Mouse (Mus musculus) MEL (cell line): ENCODE measurements at regions not wholly inside any gene's neighbourhood (a gene's known extent, or its start where the extent isn't known, plus 50 kb on each side); places are given as distances from the start of the nearest gene placed in this dataset.

Experiments
- CHD1 ChIP-seq: IDR thresholded peaks from 2 replicates; pipeline ENCODE4 v1.6.1; 2012; ENCODE audit warnings: low read depth, mild to moderate bottlenecking, inconsistent platforms, low read length, improper control_type of control experiment
- CTCF ChIP-seq, 3 experiments: IDR thresholded peaks in 2 of 3; conservative IDR thresholded peaks in 1 of 3; 2 replicates each; pipeline ENCODE4 v1.5.1; 2011 to 2012; ENCODE audit warnings: low read length in 3 of 3, low read depth in 2 of 3, mild to moderate bottlenecking in 2 of 3, improper control_type of control experiment in 1 of 3, inconsistent platforms in 1 of 3, mixed read lengths in 1 of 3, moderate library complexity in 1 of 3; ENCODE audit not compliant: control insufficient read depth in 1 of 3, insufficient read depth in 1 of 3, poor library complexity in 1 of 3, severe bottlenecking in 1 of 3
- MAFK ChIP-seq: IDR thresholded peaks from 2 replicates; pipeline ENCODE4 v1.6.1; 2011; ENCODE audit warnings: low read depth, mild to moderate bottlenecking, low read length, improper control_type of control experiment, borderline replicate concordance
- POLR2A ChIP-seq, 2 experiments: IDR thresholded peaks; 2 replicates each; pipeline ENCODE4 v1.6.1; 2011 to 2012; ENCODE audit warnings: low read length in 2 of 2, mild to moderate bottlenecking in 2 of 2, control low read depth in 1 of 2, improper control_type of control experiment in 1 of 2, low read depth in 1 of 2, moderate library complexity in 1 of 2; ENCODE audit not compliant: control insufficient read depth in 1 of 2, insufficient read depth in 1 of 2, poor library complexity in 1 of 2
- RCOR1 ChIP-seq: IDR thresholded peaks from 2 replicates; pipeline ENCODE4 v1.6.1; 2012; ENCODE audit warnings: low read depth, mild to moderate bottlenecking, inconsistent platforms, low read length, improper control_type of control experiment
- SIN3A ChIP-seq: IDR thresholded peaks from 2 replicates; pipeline ENCODE4 v1.6.1; 2012; ENCODE audit warnings: low read length, improper control_type of control experiment, inconsistent platforms
- UBTF ChIP-seq: IDR thresholded peaks from 2 replicates; pipeline ENCODE4 v1.6.1; 2012; ENCODE audit warnings: low read depth, mild to moderate bottlenecking, inconsistent platforms, low read length, improper control_type of control experiment, moderate library complexity, borderline replicate concordance; ENCODE audit not compliant: insufficient read depth
- ZMIZ1 ChIP-seq: IDR thresholded peaks from 2 replicates; pipeline ENCODE4 v1.6.1; 2012; ENCODE audit warnings: low read depth, mild to moderate bottlenecking, inconsistent platforms, low read length, improper control_type of control experiment, moderate library complexity

DNA sequence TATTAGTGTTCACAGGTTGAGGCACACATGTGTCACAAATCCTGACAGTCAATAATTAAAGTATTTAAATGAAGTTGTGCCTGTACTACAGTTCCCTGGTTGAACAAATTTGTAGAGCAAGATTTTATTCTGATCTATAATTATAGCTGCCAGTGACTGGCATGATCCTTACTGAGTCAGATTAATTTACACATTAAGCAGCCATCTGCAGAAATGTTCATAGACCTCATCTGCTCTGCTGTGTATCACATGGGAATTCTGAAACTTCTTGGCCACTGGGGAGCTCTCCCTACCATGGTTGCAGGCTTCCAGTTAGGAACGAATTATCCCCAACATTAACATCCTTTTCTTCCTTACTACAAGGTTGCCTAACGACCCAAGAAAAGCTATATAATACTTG, 255.6 kb upstream of the Adgrl4 start:
- no peak for TF ChIP-seq ZMIZ1
- TF ChIP-seq POLR2A (IDR thresholded peaks at IDR 0.05; ENCODE audit: control insufficient read depth in 1 of 2, insufficient read depth in 1 of 2, low read depth in 1 of 2, low read length in 2 of 2, poor library complexity in 1 of 2) = no peak
- TF ChIP-seq CHD1 = no peak
- no peak for TF ChIP-seq SIN3A
- TF ChIP-seq MAFK = no peak
- no peak for TF ChIP-seq UBTF
- TF ChIP-seq RCOR1 = no peak
- TF ChIP-seq CTCF (IDR thresholded peaks at IDR 0.05 in 2 of 3, conservative IDR thresholded peaks at IDR 0.05 in 1 of 3; ENCODE audit: control insufficient read depth in 1 of 3, insufficient read depth in 1 of 3, low read depth in 2 of 3, low read length in 3 of 3, poor library complexity in 1 of 3, severe bottlenecking in 1 of 3) = no peak
